In genomic region chr1:191641438-191641837, GRCm38 (mm10) we compare ENCODE assay signal across 9 mouse cellular contexts.
DNase-seq lines count a peak whose midpoint lies in the region; ATAC-seq and TF ChIP-seq lines count a peak whose summit lies in the region.
"Had no signal": no experiment of that assay in that cellular context is flagged by ENCODE, and none has a peak within 500 bp of the region (broad histone marks: within the 10 kb centered on the region; RNA-seq: fewer than 3 reads in every experiment).

No protein-coding gene starts in this region.

- no peak for TF ChIP-seq EP300 in lung, postnatal 0 days (IDR thresholded peaks at IDR 0.05)

- WGBS in forebrain, embryonic 10.5 days: 3% methylated on average over 2 of the region's 2 CpGs
- 0% methylated on average over 2 of the region's 2 CpGs for WGBS in forebrain, embryonic 13.5 days
- 22% methylated on average over 2 of the region's 2 CpGs for WGBS in heart, embryonic 10.5 days
- 22% methylated on average over 2 of the region's 2 CpGs for WGBS in lung, postnatal 0 days

- no peaks in the 10 kb centered on the region for H3K36me3 ChIP-seq in forebrain, embryonic 10.5 days (replicated peaks)
- H3K36me3 ChIP-seq in forebrain, embryonic 13.5 days (ENCODE audit: poor library complexity, severe bottlenecking): no peaks in the 10 kb centered on the region
- no peaks in the 10 kb centered on the region for H3K36me3 ChIP-seq in heart, embryonic 10.5 days
- H3K36me3 ChIP-seq in lung, postnatal 0 days (ENCODE audit: insufficient read depth, low read length): no peaks in the 10 kb centered on the region

- no peak overlapping the region for H3K9ac ChIP-seq in forebrain, embryonic 13.5 days
- no peak overlapping the region for H3K9ac ChIP-seq in lung, postnatal 0 days (replicated peaks; ENCODE audit: low read depth)

- H3K4me2 ChIP-seq in forebrain, embryonic 13.5 days: no peak overlapping the region
- no peak overlapping the region for H3K4me2 ChIP-seq in lung, postnatal 0 days (replicated peaks; ENCODE audit: low read depth, low read length)

- ATAC-seq in forebrain, embryonic 13.5 days: no peak
- peak; percentile 88 for ATAC-seq in lung, postnatal 0 days

- H3K27ac ChIP-seq in forebrain, embryonic 10.5 days: peak overlapping the region; percentile 62; the same call in 1 of the 2 replicates
- H3K27ac ChIP-seq in forebrain, embryonic 13.5 days: no peak overlapping the region
- peak overlapping the region; percentile 73 for H3K27ac ChIP-seq in heart, embryonic 10.5 days
- H3K27ac ChIP-seq in lung, postnatal 0 days (ENCODE audit: low read length): no peak overlapping the region

- H3K4me1 ChIP-seq in forebrain, embryonic 10.5 days: peaks cover 27% of the 10 kb centered on the region
- H3K4me1 ChIP-seq in forebrain, embryonic 13.5 days: no peaks in the 10 kb centered on the region; the same call in 1 of the 2 replicates
- peaks cover 50% of the 10 kb centered on the region for H3K4me1 ChIP-seq in heart, embryonic 10.5 days
- no peaks in the 10 kb centered on the region for H3K4me1 ChIP-seq in lung, postnatal 0 days (ENCODE audit: insufficient read depth, low read depth, low read length)

- no peak for TF ChIP-seq CTCF in lung, postnatal 0 days (IDR thresholded peaks at IDR 0.05)

- H3K9me3 ChIP-seq in forebrain, embryonic 10.5 days: no peaks in the 10 kb centered on the region
- H3K9me3 ChIP-seq in forebrain, embryonic 13.5 days (replicated peaks): no peaks in the 10 kb centered on the region
- H3K9me3 ChIP-seq in heart, embryonic 10.5 days: no peaks in the 10 kb centered on the region
- H3K9me3 ChIP-seq in lung, postnatal 0 days (ENCODE audit: low read length): no peaks in the 10 kb centered on the region

- H3K27me3 ChIP-seq in forebrain, embryonic 10.5 days (ENCODE audit: poor library complexity, severe bottlenecking): peaks cover 18% of the 10 kb centered on the region
- no peaks in the 10 kb centered on the region for H3K27me3 ChIP-seq in forebrain, embryonic 13.5 days
- no peaks in the 10 kb centered on the region for H3K27me3 ChIP-seq in heart, embryonic 10.5 days (ENCODE audit: insufficient read depth, poor library complexity, severe bottlenecking)
- no peaks in the 10 kb centered on the region for H3K27me3 ChIP-seq in lung, postnatal 0 days (replicated peaks; ENCODE audit: insufficient read depth, low read length)

- H3K4me3 ChIP-seq in forebrain, embryonic 10.5 days: 0 out of 2 replicates have a peak overlapping the region, but pooled peaks have one; percentile 10
- H3K4me3 ChIP-seq in forebrain, embryonic 13.5 days: no peak overlapping the region
- H3K4me3 ChIP-seq in heart, embryonic 10.5 days: no peak overlapping the region
- H3K4me3 ChIP-seq in lung, postnatal 0 days (ENCODE audit: low read depth, low read length): no peak overlapping the region
- H3K4me3 ChIP-seq: erythroblast, embryonic 14.5 days had no signal

- peak; percentile 25 for DNase-seq in forebrain, embryonic 10.5 days (ENCODE audit: extremely low spot score, low spot score)
- DNase-seq in heart, embryonic 10.5 days (ENCODE audit: low spot score): no peak
- DNase-seq in kidney, postnatal 14 days: peak; percentile 64
- DNase-seq in lung, postnatal 0 days (ENCODE audit: low spot score): peak; percentile 69
- DNase-seq in gastrocnemius, postnatal 25 days: no peak
- DNase-seq in ovary, postnatal 14 days (ENCODE audit: low spot score): no peak
- no peak for DNase-seq in spleen, adult 18-20 months

Comparison
In these comparisons a context has a peak if more than half of its experiments do, and no peak if none do; other contexts are left out.
1. H3K27ac ChIP-seq: peak in forebrain, embryonic 10.5 days (single experiment) and heart, embryonic 10.5 days (single experiment); none in forebrain, embryonic 13.5 days (single experiment) and lung, postnatal 0 days (single experiment).
2. DNase-seq: peak in forebrain, embryonic 10.5 days (single experiment), kidney, postnatal 14 days (single experiment) and lung, postnatal 0 days (single experiment); none in heart, embryonic 10.5 days (single experiment), gastrocnemius, postnatal 25 days (single experiment), ovary, postnatal 14 days (single experiment) and spleen, adult 18-20 months (0 of 2).